23 mouse cellular contexts compared by ENCODE assay signal in the genomic region with DNA sequence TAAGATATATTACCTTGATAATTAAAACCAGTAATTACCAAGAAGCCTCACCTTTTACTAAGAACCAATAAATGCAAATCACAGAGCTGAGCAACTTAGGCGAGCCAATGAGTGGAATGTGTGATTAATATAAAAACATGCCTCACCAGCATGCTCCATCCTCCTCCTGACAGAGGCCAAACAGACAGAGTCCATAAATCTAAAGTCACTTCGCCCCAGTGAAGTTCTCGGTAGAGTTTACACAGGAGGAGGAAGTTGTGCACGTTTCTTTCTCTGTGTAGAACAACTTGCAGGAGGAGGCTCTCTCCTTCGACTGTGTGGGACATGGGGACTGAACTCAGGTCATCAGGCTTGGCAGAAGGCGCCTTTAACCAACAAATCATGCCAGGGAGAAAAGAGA.
A peak's percentile ranks its signal among the peaks of the same experiment; 100 is the strongest.
DNase-seq lines count a peak whose midpoint lies in the region; ATAC-seq and TF ChIP-seq lines count a peak whose summit lies in the region.
"Had no signal": no experiment of that assay in that cellular context is flagged by ENCODE, and none has a peak within 500 bp of the region (broad histone marks: within the 10 kb centered on the region; RNA-seq: fewer than 3 reads in every experiment).

No protein-coding gene starts in this region.

- H3K4me1 ChIP-seq in kidney, embryonic 14.5 days (ENCODE audit: control insufficient read depth, insufficient read depth, low read length), result 0 out of 2 replicates have a peak, but pooled peaks cover 6% of the 10 kb centered on the region
- H3K4me1 ChIP-seq in kidney, adult 2 months (ENCODE audit: control insufficient read depth, insufficient read depth, low read length), result no peaks in the 10 kb centered on the region
- peaks cover 17% of the 10 kb centered on the region for H3K4me1 ChIP-seq in kidney, embryonic 16.5 days (ENCODE audit: insufficient read depth, low read length)
- H3K4me1 ChIP-seq in lung, embryonic 15.5 days, result peaks cover 5% of the 10 kb centered on the region; the same call in 1 of the 2 replicates
- H3K4me1 ChIP-seq in lung, postnatal 0 days (ENCODE audit: insufficient read depth, low read depth, low read length), result no peaks in the 10 kb centered on the region
- H3K4me1 ChIP-seq in liver, embryonic 12.5 days, result no peaks in the 10 kb centered on the region
- H3K4me1 ChIP-seq: embryonic facial prominence, embryonic 15.5 days had no signal

- no peak for TF ChIP-seq POLR2A in kidney, adult 2 months (IDR thresholded peaks at IDR 0.05; ENCODE audit: low read depth, low read length)

- H3K9ac ChIP-seq in kidney, embryonic 14.5 days (ENCODE audit: low read depth, low read length), result no peak overlapping the region
- H3K9ac ChIP-seq in kidney, embryonic 16.5 days (replicated peaks; ENCODE audit: low read length), result no peak overlapping the region
- H3K9ac ChIP-seq in lung, embryonic 15.5 days, result no peak overlapping the region
- H3K9ac ChIP-seq in lung, postnatal 0 days (replicated peaks; ENCODE audit: low read depth), result no peak overlapping the region
- H3K9ac ChIP-seq in liver, embryonic 12.5 days, result no peak overlapping the region
- H3K9ac ChIP-seq: embryonic facial prominence, embryonic 13.5 days; embryonic facial prominence, embryonic 15.5 days; forebrain, embryonic 12.5 days had no signal

- H3K27me3 ChIP-seq in kidney, embryonic 14.5 days (ENCODE audit: control insufficient read depth, insufficient read depth, low read length), result 0 out of 2 replicates have a peak, but pooled peaks cover 2% of the 10 kb centered on the region
- no peaks in the 10 kb centered on the region for H3K27me3 ChIP-seq in kidney, adult 2 months (replicated peaks; ENCODE audit: control insufficient read depth, insufficient read depth, low read length)
- H3K27me3 ChIP-seq in kidney, embryonic 16.5 days (ENCODE audit: insufficient read depth, low read length), result no peaks in the 10 kb centered on the region
- H3K27me3 ChIP-seq in lung, embryonic 15.5 days, result peaks cover 4% of the 10 kb centered on the region; the same call in 1 of the 2 replicates
- no peaks in the 10 kb centered on the region for H3K27me3 ChIP-seq in lung, postnatal 0 days (replicated peaks; ENCODE audit: insufficient read depth, low read length)
- H3K27me3 ChIP-seq in liver, embryonic 12.5 days (replicated peaks), result no peaks in the 10 kb centered on the region
- H3K27me3 ChIP-seq: embryonic facial prominence, embryonic 13.5 days; embryonic facial prominence, embryonic 15.5 days had no signal

- 0 out of 2 replicates have a peak, but pooled peaks have one; percentile 58 for ATAC-seq in kidney, embryonic 14.5 days (ENCODE audit: low FRiP score, low TSS enrichment)
- ATAC-seq in kidney, embryonic 16.5 days (ENCODE audit: low FRiP score, low TSS enrichment), result no peak
- ATAC-seq in lung, embryonic 15.5 days (ENCODE audit: borderline replicate concordance, extremely low read depth, low FRiP score, low TSS enrichment), result no peak
- ATAC-seq in lung, postnatal 0 days, result no peak
- no peak for ATAC-seq in liver, embryonic 12.5 days
- ATAC-seq: forebrain, embryonic 14.5 days had no signal

- no peaks in the 10 kb centered on the region for H3K36me3 ChIP-seq in kidney, embryonic 14.5 days (ENCODE audit: control insufficient read depth, insufficient read depth, low read length)
- H3K36me3 ChIP-seq in kidney, adult 2 months (ENCODE audit: control insufficient read depth, insufficient read depth, low read length), result no peaks in the 10 kb centered on the region
- H3K36me3 ChIP-seq in kidney, embryonic 16.5 days (ENCODE audit: insufficient read depth, low read length), result no peaks in the 10 kb centered on the region
- no peaks in the 10 kb centered on the region for H3K36me3 ChIP-seq in lung, embryonic 15.5 days
- H3K36me3 ChIP-seq in lung, postnatal 0 days (ENCODE audit: insufficient read depth, low read length), result no peaks in the 10 kb centered on the region
- H3K36me3 ChIP-seq in liver, embryonic 12.5 days, result no peaks in the 10 kb centered on the region
- H3K36me3 ChIP-seq: embryonic facial prominence, embryonic 13.5 days; embryonic facial prominence, embryonic 15.5 days; forebrain, embryonic 10.5 days; forebrain, embryonic 12.5 days had no signal

- H3K4me2 ChIP-seq in kidney, embryonic 14.5 days (replicated peaks; ENCODE audit: low read depth, low read length), result no peak overlapping the region
- no peak overlapping the region for H3K4me2 ChIP-seq in kidney, embryonic 16.5 days (replicated peaks; ENCODE audit: low read depth, low read length)
- no peak overlapping the region for H3K4me2 ChIP-seq in lung, embryonic 15.5 days
- H3K4me2 ChIP-seq in lung, postnatal 0 days (replicated peaks; ENCODE audit: low read depth, low read length), result no peak overlapping the region
- H3K4me2 ChIP-seq in liver, embryonic 12.5 days, result no peak overlapping the region
- H3K4me2 ChIP-seq: embryonic facial prominence, embryonic 13.5 days; embryonic facial prominence, embryonic 15.5 days; forebrain, embryonic 12.5 days had no signal

- no peak for TF ChIP-seq CTCF in kidney, adult 2 months (conservative IDR thresholded peaks at IDR 0.05; ENCODE audit: insufficient read depth, insufficient read length, low read depth, low read length)
- TF ChIP-seq CTCF in lung, postnatal 0 days (IDR thresholded peaks at IDR 0.05), result no peak

- WGBS in kidney, embryonic 14.5 days, result 31% methylated on average over 6 of the region's 6 CpGs
- 52% methylated on average over 6 of the region's 6 CpGs for whole genome bisulfite sequencing in kidney, adult 2 months
- WGBS in kidney, embryonic 16.5 days, result 24% methylated on average over 6 of the region's 6 CpGs
- WGBS in lung, embryonic 15.5 days, result 34% methylated on average over 6 of the region's 6 CpGs
- WGBS in lung, postnatal 0 days, result 43% methylated on average over 6 of the region's 6 CpGs
- WGBS in liver, embryonic 12.5 days (ENCODE audit: insufficient replicate concordance), result 52% methylated on average over 6 of the region's 6 CpGs

- H3K27ac ChIP-seq in kidney, embryonic 14.5 days (ENCODE audit: low read depth, low read length), result peak overlapping the region; percentile 44; the same call in 1 of the 2 replicates
- no peak overlapping the region for H3K27ac ChIP-seq in kidney, adult 2 months (ENCODE audit: insufficient read depth, low read depth, low read length)
- H3K27ac ChIP-seq in kidney, embryonic 16.5 days (ENCODE audit: low read length), result peak overlapping the region; percentile 35; the same call in 1 of the 2 replicates
- H3K27ac ChIP-seq in lung, embryonic 15.5 days, result peak overlapping the region; percentile 42; the same call in 1 of the 2 replicates
- H3K27ac ChIP-seq in lung, postnatal 0 days (ENCODE audit: low read length), result no peak overlapping the region
- H3K27ac ChIP-seq in liver, embryonic 12.5 days, result no peak overlapping the region
- H3K27ac ChIP-seq: embryonic facial prominence, embryonic 13.5 days; embryonic facial prominence, embryonic 15.5 days; forebrain, embryonic 10.5 days; forebrain, embryonic 12.5 days had no signal

- DNase-seq in kidney, adult 2 months, result no peak
- DNase-seq in kidney, postnatal 4 days, result no peak
- DNase-seq in lung, postnatal 0 days (ENCODE audit: low spot score), result no peak
- DNase-seq: adrenal gland, adult 2 months; adrenal gland, postnatal 10 days; adrenal gland, postnatal 25 days; cerebellum, adult 11 months; cerebellum, adult 18-20 months; cerebellum, adult 8-10 months; cerebellum, adult 9-11 months; cerebellum, postnatal 14 days; cerebellum, postnatal 36 days; embryo, embryonic 11 days had no signal

- H3K9me3 ChIP-seq in kidney, embryonic 14.5 days (ENCODE audit: control insufficient read depth, low read length), result no peaks in the 10 kb centered on the region
- no peaks in the 10 kb centered on the region for H3K9me3 ChIP-seq in kidney, embryonic 16.5 days (ENCODE audit: low read length)
- H3K9me3 ChIP-seq in lung, embryonic 15.5 days, result no peaks in the 10 kb centered on the region
- no peaks in the 10 kb centered on the region for H3K9me3 ChIP-seq in lung, postnatal 0 days (ENCODE audit: low read length)
- no peaks in the 10 kb centered on the region for H3K9me3 ChIP-seq in liver, embryonic 12.5 days (replicated peaks)
- H3K9me3 ChIP-seq: embryonic facial prominence, embryonic 13.5 days; embryonic facial prominence, embryonic 15.5 days; forebrain, embryonic 10.5 days; forebrain, embryonic 12.5 days had no signal

- H3K4me3 ChIP-seq in kidney, embryonic 14.5 days (ENCODE audit: low read length), result no peak overlapping the region
- no peak overlapping the region for H3K4me3 ChIP-seq in kidney, adult 2 months (ENCODE audit: insufficient read depth, low read depth, low read length)
- no peak overlapping the region for H3K4me3 ChIP-seq in kidney, embryonic 16.5 days (ENCODE audit: low read length)
- H3K4me3 ChIP-seq in lung, embryonic 15.5 days, result no peak overlapping the region
- H3K4me3 ChIP-seq in lung, postnatal 0 days (ENCODE audit: low read depth, low read length), result no peak overlapping the region
- no peak overlapping the region for H3K4me3 ChIP-seq in liver, embryonic 12.5 days
- H3K4me3 ChIP-seq: embryonic facial prominence, embryonic 13.5 days; embryonic facial prominence, embryonic 15.5 days; erythroblast, embryonic 14.5 days; forebrain, embryonic 10.5 days; forebrain, embryonic 12.5 days had no signal

- no peak for TF ChIP-seq EP300 in lung, postnatal 0 days (IDR thresholded peaks at IDR 0.05)

Comparison
In these comparisons a context has a peak if more than half of its experiments do, and no peak if none do; other contexts are left out.
1. H3K27ac ChIP-seq: peak in kidney, embryonic 14.5 days (single experiment), kidney, embryonic 16.5 days (single experiment) and lung, embryonic 15.5 days (single experiment); none in kidney, adult 2 months (single experiment), lung, postnatal 0 days (single experiment) and liver, embryonic 12.5 days (single experiment).